Mouse (Mus musculus): Measurements from ENCODE around the gene Litaf. TPM values are rescaled to one million over a fixed set of nuclear protein-coding genes. Genes with fewer than 3 reads are reported as not detected.
A peak's percentile ranks its signal among the peaks of the same experiment; 100 is the strongest.

The Litaf gene
- polyA plus RNA-seq, 1 experiment from 2014 or later, result 112 TPM

- peak; percentile 34 for DNase-seq
These were observed 74.2 kb downstream of the Litaf start for GRCm38 (mm10) chr16:10991737-10992089.

GRCm38 (mm10) chr16:10990763-10991162 is 75.2 kb downstream of the Litaf start:
- no peak overlapping the region for H3K9ac ChIP-seq
- TF ChIP-seq CTCF (IDR thresholded peaks at IDR 0.05; ENCODE audit: low read depth), result no peak
- DNase-seq, result peak; percentile 23
- no peaks in the 10 kb centered on the region for H3K27me3 ChIP-seq (ENCODE audit: insufficient read depth, low read length)
- no peak overlapping the region for H3K4me3 ChIP-seq (ENCODE audit: low read depth, low read length)
- peak overlapping the region; percentile 77; the same call in 1 of the 2 replicates for H3K4me2 ChIP-seq
- no peaks in the 10 kb centered on the region for H3K9me3 ChIP-seq (ENCODE audit: low read depth, low read length)
- H3K4me1 ChIP-seq (ENCODE audit: insufficient read depth), result no peaks in the 10 kb centered on the region; the same call in 1 of the 2 replicates
- H3K36me3 ChIP-seq (ENCODE audit: insufficient read depth), result peaks cover 10% of the 10 kb centered on the region; the same call in 1 of the 2 replicates
- H3K27ac ChIP-seq (ENCODE audit: low read depth), result no peak overlapping the region
- WGBS, result 59% methylated on average over 4 of the region's 4 CpGs
- no peak for ATAC-seq (ENCODE audit: insufficient read depth)

More at GRCm38 (mm10) chr16:10991737-10992089, 74.2 kb downstream of the Litaf start:
- H3K4me3 ChIP-seq (ENCODE audit: low read depth, low read length), result peak overlapping the region; percentile 79
- H3K4me2 ChIP-seq, result peak overlapping the region; percentile 77
- H3K36me3 ChIP-seq (ENCODE audit: insufficient read depth), result peaks cover 10% of the 10 kb centered on the region; the same call in 1 of the 2 replicates
- no peak for ATAC-seq (ENCODE audit: insufficient read depth)
- TF ChIP-seq CTCF (IDR thresholded peaks at IDR 0.05; ENCODE audit: low read depth), result peak; percentile 26
- no peaks in the 10 kb centered on the region for H3K27me3 ChIP-seq (ENCODE audit: insufficient read depth, low read length)
- no peaks in the 10 kb centered on the region for H3K9me3 ChIP-seq (ENCODE audit: low read depth, low read length)
- H3K9ac ChIP-seq, result peak overlapping the region; percentile 89
- WGBS, result 48% methylated on average over 5 of the region's 5 CpGs
- H3K4me1 ChIP-seq (ENCODE audit: insufficient read depth), result no peaks in the 10 kb centered on the region; the same call in 1 of the 2 replicates
- peak overlapping the region; percentile 91; the same call in 1 of the 2 replicates for H3K27ac ChIP-seq (ENCODE audit: low read depth)

- ATAC-seq (ENCODE audit: insufficient read depth) (no peak), DNase-seq (peak; percentile 46)
- Histone ChIP-seq H3K9ac (no peak overlapping the region), H3K4me1 (ENCODE audit: insufficient read depth) (no peaks in the 10 kb centered on the region; the same call in 1 of the 2 replicates), H3K9me3 (ENCODE audit: low read depth, low read length) (no peaks in the 10 kb centered on the region), H3K36me3 (ENCODE audit: insufficient read depth) (peaks cover 10% of the 10 kb centered on the region; the same call in 1 of the 2 replicates), H3K27me3 (ENCODE audit: insufficient read depth, low read length) (no peaks in the 10 kb centered on the region), H3K4me3 (ENCODE audit: low read depth, low read length) (no peak overlapping the region), H3K27ac (ENCODE audit: low read depth) (no peak overlapping the region), H3K4me2 (no peak overlapping the region)
- WGBS, result 91% methylated on average over 4 of the region's 4 CpGs
- TF ChIP-seq CTCF (IDR thresholded peaks at IDR 0.05; ENCODE audit: low read depth), result peak; percentile 56
These were observed 76.1 kb downstream of the Litaf start for GRCm38 (mm10) chr16:10989896-10990295.

- ATAC-seq (ENCODE audit: insufficient read depth), result no peak
- H3K4me1 ChIP-seq (ENCODE audit: insufficient read depth), result no peaks in the 10 kb centered on the region; the same call in 1 of the 2 replicates
- DNase-seq, result no peak
- peaks cover 10% of the 10 kb centered on the region; the same call in 1 of the 2 replicates for H3K36me3 ChIP-seq (ENCODE audit: insufficient read depth)
- H3K4me3 ChIP-seq (ENCODE audit: low read depth, low read length), result no peak overlapping the region
- H3K9ac ChIP-seq, result no peak overlapping the region
- no peak overlapping the region for H3K4me2 ChIP-seq
- no peaks in the 10 kb centered on the region for H3K9me3 ChIP-seq (ENCODE audit: low read depth, low read length)
- H3K27ac ChIP-seq (ENCODE audit: low read depth), result no peak overlapping the region
- 97% methylated on average over 6 of the region's 6 CpGs for WGBS
- no peaks in the 10 kb centered on the region for H3K27me3 ChIP-seq (ENCODE audit: insufficient read depth, low read length)
- TF ChIP-seq CTCF (IDR thresholded peaks at IDR 0.05; ENCODE audit: low read depth), result no peak
These were observed 76.6 kb downstream of the Litaf start for GRCm38 (mm10) chr16:10989361-10989760.

GRCm38 (mm10) chr16:10988261-10988660 is 77.7 kb downstream of the Litaf start:
- Histone ChIP-seq H3K27ac (ENCODE audit: low read depth) (peak overlapping the region; percentile 27; the same call in 1 of the 2 replicates), H3K9me3 (ENCODE audit: low read depth, low read length) (no peaks in the 10 kb centered on the region), H3K4me2 (no peak overlapping the region), H3K9ac (no peak overlapping the region), H3K4me3 (ENCODE audit: low read depth, low read length) (no peak overlapping the region), H3K4me1 (ENCODE audit: insufficient read depth) (no peaks in the 10 kb centered on the region; the same call in 1 of the 2 replicates), H3K36me3 (ENCODE audit: insufficient read depth) (peaks cover 10% of the 10 kb centered on the region; the same call in 1 of the 2 replicates), H3K27me3 (ENCODE audit: insufficient read depth, low read length) (no peaks in the 10 kb centered on the region)
- ATAC-seq (ENCODE audit: insufficient read depth) (no peak), DNase-seq (no peak)
- WGBS, result 59% methylated on average over 9 of the region's 9 CpGs
- no peak for TF ChIP-seq CTCF (IDR thresholded peaks at IDR 0.05; ENCODE audit: low read depth)

- H3K27ac ChIP-seq (ENCODE audit: low read depth), result peak overlapping the region; percentile 26; the same call in 1 of the 2 replicates
These were observed 81.4 kb downstream of the Litaf start for GRCm38 (mm10) chr16:10984534-10984933.

GRCm38 (mm10) chr16:10981493-10982070 is 84.4 kb downstream of the Litaf start:
- Histone ChIP-seq H3K9ac (no peak overlapping the region), H3K36me3 (ENCODE audit: insufficient read depth) (0 out of 2 replicates have a peak, but pooled peaks cover 7% of the 10 kb centered on the region), H3K9me3 (ENCODE audit: low read depth, low read length) (no peaks in the 10 kb centered on the region), H3K27me3 (ENCODE audit: insufficient read depth, low read length) (no peaks in the 10 kb centered on the region), H3K4me1 (ENCODE audit: insufficient read depth) (no peaks in the 10 kb centered on the region), H3K27ac (ENCODE audit: low read depth) (no peak overlapping the region), H3K4me3 (ENCODE audit: low read depth, low read length) (no peak overlapping the region), H3K4me2 (no peak overlapping the region)
- TF ChIP-seq CTCF (IDR thresholded peaks at IDR 0.05; ENCODE audit: low read depth), result no peak
- ATAC-seq (ENCODE audit: insufficient read depth) (no peak), DNase-seq (no peak)
- WGBS, result 74% methylated on average over 7 of the region's 7 CpGs

More at GRCm38 (mm10) chr16:10984534-10984933, 81.4 kb downstream of the Litaf start:
- no peak for TF ChIP-seq CTCF (IDR thresholded peaks at IDR 0.05; ENCODE audit: low read depth)
- DNase-seq (no peak), ATAC-seq (ENCODE audit: insufficient read depth) (no peak)
- no peaks in the 10 kb centered on the region for H3K4me1 ChIP-seq (ENCODE audit: insufficient read depth)
- H3K9me3 ChIP-seq (ENCODE audit: low read depth, low read length), result no peaks in the 10 kb centered on the region
- no peak overlapping the region for H3K9ac ChIP-seq
- H3K27me3 ChIP-seq (ENCODE audit: insufficient read depth, low read length), result no peaks in the 10 kb centered on the region
- no peak overlapping the region for H3K4me3 ChIP-seq (ENCODE audit: low read depth, low read length)
- peaks cover 9% of the 10 kb centered on the region; the same call in 1 of the 2 replicates for H3K36me3 ChIP-seq (ENCODE audit: insufficient read depth)
- no peak overlapping the region for H3K4me2 ChIP-seq
- 52% methylated on average over 5 of the region's 5 CpGs for WGBS

All from lung, embryonic 14.5 days (tissue).